Mouse (Mus musculus) erythroblast, embryonic 14.5 days (primary cell): Measurements from ENCODE around the gene Ttc38.

ENCODE experiments used
- GATA1 ChIP-seq: IDR thresholded peaks from 2 replicates; pipeline ENCODE4 v1.6.1; 2012; ENCODE audit warnings: low read length, inconsistent platforms, mixed read lengths
- TAL1 ChIP-seq: IDR thresholded peaks from 3 replicates; pipeline ENCODE4 v1.6.1; 2012; ENCODE audit warnings: low read length, inconsistent platforms, mixed read lengths

DNA sequence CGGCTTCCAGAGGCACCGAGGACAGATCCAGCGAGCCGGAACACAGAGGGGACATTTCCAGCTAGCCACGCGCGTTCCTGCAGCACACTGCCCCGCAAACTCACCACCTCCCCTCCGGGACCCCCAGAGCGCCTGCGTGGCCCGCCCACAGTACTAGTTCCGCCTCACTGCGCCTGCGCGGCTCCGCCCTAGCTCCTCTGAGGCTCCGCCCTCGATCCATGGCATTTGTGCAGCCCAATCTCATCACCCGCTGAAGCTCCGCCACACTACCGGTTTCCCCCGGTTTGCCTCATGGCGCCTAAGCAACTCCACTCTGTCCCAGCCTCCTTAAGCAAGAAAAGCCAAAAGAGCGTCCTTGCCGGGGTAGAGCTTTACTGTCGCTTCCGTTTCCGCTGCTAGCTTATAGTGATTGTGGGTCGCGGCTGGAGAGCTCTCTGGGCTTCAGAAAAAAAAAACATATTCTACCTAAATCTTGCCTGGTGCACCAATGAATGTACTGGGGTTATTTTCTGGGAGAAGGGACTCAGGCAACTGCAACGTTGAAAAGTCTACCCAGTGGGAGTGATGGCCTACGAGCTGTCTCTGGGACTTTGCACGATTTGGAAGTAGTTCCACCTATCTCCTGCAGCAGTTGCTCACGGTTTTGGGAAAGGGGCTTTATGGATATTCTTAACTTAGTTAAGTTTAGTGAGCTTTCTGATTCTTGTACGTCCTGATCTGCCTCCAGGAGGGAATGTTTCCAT is 20.4 kb upstream of the Ttc38 start, which contains the start of gene Cdpf1:
- TF ChIP-seq TAL1 (no peak), GATA1 (no peak)
